Mouse (Mus musculus) c-Kit-negative CD71-positive TER-119-positive erythroid progenitor cells, embryonic 14.5 days (primary cell): ENCODE results near the gene Ssh2.
"Not testable (repeated sequence)": the region's sequence is repeated elsewhere in the genome, so short reads cannot be mapped to it uniquely, and the experiment has no call there.

Experiments
- DNase-seq: peaks from one replicate; pipeline ENCODE4 v3.0.0-alpha.2; 2013; ENCODE audit warnings: low read depth, low spot score

Ssh2 gene

GRCm38 (mm10) chr11:77348142-77348741, 132.2 kb downstream of the Ssh2 start:
- peak; percentile 66 for DNase-seq

- no peak for DNase-seq
Observed at GRCm38 (mm10) chr11:77348985-77349384, 132.9 kb downstream of the Ssh2 start.

DNA sequence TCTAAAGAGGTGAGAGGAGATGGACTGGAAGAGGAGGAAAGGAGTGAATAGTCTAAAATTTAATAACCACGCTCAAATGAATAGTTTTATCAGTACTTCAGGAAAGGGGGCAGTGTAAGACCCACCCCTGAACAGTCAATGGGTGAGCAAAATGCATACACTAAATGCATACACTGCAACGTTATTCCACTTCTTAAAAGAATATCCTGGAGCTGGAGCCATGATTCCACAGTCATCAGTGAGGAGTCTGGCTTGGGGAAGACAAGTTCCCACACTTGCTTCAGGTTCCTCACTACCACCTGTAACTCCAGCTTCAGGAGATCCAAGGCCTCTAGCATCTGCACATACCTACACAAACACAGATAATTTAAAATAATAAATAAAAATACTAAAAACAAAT, 133.6 kb downstream of the Ssh2 start:
- no peak for DNase-seq

DNA sequence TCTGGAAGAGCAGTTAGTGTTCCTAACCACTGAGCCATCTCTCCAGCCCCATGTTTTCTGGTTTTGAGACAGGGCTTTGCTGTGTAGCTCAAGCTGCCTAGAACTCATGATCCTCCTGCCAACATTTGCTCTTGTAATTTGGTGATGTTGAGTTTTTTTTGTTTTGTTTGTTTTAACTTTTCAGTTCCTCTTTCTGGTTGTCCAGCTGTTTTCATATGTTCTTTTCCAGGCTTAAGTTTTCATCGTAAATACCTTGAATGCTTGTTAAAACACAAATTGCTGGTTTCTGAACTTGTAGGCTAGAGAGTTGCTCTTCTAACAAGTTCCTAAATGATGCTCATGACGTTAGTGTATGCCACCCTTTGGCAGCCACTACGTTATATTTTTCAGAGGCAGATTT, 139.0 kb downstream of the Ssh2 start:
- DNase-seq: no peak

GRCm38 (mm10) chr11:77357839-77358238, 141.8 kb downstream of the Ssh2 start:
- no peak for DNase-seq

GRCm38 (mm10) chr11:77363476-77363875, 147.4 kb downstream of the Ssh2 start:
- no peak for DNase-seq

DNA sequence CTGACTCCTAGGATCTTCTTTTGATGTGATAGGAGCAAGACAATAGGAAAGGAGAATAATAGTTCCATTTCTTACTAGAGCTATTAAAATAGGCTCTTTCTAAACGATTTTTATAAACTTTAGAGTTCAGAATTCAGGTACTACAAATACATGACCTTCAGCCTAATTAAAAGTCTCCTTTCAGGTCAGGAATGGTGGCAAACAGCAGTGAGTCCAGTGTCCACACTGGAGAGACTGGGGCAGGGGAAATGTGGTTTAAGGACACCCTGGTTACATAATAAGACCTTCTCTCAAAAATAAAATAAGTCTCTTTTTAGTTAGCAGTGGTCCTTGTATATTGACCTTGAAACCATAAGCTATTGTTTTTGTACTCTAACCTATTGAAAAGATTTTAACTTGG, 148.3 kb downstream of the Ssh2 start:
- no peak for DNase-seq

DNA sequence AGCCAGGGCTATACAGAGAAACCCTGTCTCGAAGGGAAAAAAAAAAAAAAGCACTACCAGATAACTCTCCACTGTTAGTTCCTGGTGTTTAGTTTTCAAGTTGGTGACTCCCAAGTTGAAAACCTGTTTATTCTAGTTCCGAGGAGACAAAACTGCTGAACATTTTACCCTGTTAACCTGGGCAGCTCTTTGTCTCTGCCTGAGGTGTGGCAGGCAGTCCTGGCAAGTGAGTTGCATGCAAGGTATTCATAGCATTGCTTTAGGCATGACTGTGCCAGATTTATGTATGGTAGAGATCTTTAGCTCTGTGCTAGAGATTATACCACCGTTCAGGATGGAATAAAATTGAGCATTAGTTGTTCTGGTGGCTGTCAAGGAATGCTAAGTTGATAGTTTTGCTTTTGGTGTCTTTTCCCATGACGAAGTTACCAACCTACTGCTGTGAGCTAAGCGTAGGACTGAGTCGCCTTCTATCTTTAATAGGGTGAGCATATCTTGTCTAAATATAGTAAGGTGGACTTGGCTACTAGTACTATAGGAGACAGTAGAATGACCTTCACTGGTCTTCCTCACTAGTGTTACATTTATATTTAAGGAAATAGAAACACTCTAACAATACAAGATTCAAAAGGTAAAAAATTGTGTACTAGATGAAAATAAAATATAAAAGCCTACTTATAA, 149.8 kb downstream of the Ssh2 start:
- DNase-seq: no peak

DNA sequence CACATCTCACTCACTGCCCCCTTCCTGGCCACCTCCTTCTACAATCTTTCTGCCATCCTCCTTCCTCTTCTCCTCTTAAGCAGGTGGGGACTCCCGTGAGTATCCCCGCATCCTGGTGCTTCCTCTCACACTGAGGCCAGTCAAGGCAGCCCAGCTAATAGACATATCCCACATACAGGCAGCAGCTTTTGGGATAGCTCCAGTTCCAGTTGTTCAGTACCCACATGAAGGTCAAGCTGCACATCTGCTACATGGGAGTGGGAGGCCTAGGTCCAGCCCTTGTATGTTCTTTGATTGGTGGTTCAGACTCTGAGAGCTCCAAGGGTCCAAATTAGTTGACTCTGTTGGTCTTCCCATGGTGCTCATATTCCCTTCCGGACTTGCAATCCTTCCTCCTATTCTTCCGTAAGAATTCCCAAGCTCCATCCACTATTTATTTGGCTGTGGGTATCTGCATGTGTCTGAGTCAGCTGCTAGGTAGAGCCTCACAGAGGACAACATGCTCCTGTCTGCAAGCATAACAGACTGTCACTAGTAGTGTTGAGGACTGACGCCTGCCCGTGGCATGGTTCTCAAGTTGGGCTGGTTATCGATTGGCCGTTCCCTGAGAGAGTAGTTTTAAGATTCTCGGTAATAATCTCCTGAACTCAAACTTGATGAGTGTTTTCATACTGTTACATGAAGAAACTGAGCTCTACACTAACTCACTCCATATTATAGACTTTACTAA, 151.6 kb downstream of the Ssh2 start:
- no peak for DNase-seq

DNA sequence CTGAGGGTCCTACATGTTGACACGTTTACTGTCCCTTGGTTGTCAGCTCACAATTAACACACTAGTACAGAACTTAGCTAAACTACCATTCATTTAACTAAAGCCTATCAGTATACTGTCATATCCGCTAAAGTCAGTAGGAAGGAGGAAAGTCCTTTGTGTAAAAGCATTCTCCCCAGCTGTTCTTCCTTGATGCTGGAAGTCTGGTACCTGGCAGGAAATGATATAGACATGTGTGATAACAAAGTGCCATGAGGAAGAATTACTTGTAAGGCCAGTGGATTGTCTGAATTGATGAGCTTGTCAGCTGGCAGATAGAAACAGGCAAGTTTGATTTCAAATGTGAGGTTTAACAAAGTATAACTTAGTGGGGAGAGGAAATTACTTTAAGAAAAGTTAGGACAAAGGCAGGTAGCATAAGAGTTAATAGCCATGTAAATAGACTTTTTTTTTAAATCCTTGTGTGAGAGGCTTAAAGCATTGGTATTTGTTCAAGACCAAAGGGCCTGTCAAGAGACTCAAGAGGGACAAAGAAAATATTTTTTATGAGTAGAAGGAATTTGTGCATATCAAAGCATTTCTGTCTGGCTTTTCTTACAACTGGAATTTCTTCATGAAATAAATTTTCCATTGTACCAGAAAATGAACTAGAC, 153.2 kb downstream of the Ssh2 start:
- no peak for DNase-seq

DNA sequence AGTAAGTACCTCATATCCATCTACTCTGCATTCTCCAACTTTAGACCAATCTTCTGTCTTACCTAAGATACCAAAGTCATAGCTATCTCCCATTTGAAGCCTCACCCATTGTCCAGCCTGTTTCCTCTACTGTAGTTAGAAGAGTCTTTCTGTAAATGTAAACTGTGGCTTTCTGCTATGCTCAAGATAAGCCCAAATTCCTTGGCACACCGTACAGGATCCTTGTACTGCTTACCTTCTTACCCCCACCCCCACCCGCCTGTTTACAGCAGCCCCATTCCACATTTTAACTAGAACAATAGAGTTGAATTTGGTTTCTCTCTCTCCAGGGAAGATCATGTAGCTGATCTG, 153.7 kb downstream of the Ssh2 start:
- no peak for DNase-seq

GRCm38 (mm10) chr11:77371088-77371487, 155.0 kb downstream of the Ssh2 start:
- no peak for DNase-seq

DNA sequence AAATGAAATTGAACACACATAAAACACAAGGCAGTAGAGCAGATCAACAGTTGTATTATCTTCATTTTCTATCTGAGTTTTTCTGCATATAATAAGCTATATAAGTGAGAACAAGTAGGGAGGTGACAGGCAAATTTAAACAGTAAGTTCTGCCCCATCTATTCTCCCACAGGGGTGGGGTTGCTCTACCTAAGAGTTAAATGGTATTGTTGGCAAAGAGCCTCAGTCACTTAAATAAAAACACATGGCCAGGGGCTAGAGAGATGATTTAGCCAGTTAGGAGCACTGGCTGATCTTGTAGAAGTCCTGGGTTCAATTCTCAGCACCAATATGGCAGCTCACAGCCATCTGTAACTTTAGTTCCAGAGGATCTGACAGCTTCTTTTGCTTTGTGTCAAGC, 155.6 kb downstream of the Ssh2 start:
- no peak for DNase-seq

DNA sequence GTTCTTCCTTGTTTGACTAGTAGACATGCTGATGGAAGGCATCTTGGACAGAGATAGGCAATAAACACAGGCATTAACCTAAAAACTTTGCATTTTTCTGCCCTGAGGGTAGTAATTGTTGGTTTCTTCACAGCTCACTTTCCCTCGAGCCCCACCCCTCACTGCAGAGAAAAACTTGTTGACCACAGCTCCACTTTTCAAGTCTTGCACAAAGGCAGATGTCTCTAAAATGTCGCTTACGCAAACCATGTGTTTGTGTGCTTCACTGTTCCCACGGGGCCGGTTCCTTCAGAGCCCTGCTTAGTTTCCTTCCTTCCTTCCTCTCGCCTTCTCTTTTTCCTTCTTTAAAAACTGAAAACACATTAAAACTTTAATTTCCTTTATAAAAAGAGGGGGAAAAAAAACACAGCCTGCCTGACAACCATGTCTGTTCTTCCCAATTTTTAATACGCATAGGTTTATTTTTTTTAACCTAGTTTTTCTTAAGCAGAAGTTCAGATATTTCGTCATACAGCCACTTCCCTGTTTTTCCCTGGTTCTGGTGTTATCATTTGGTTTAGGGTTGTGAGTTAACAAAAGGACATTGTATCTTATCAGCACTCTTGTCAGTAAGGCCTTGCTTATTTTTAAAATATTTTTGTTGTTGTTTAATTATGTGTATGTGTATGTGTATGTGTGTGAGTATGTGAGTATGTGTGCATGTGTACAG, 156.3 kb downstream of the Ssh2 start:
- DNase-seq: no peak

GRCm38 (mm10) chr11:77378622-77379021, 162.5 kb downstream of the Ssh2 start:
- DNase-seq: no peak

- no peak for DNase-seq
Observed at GRCm38 (mm10) chr11:77381174-77381573, 165.1 kb downstream of the Ssh2 start.

GRCm38 (mm10) chr11:77384151-77384550, 168.1 kb downstream of the Ssh2 start:
- DNase-seq: no peak

GRCm38 (mm10) chr11:77385706-77386690, 169.9 kb downstream of the Ssh2 start:
- DNase-seq: no peak

DNA sequence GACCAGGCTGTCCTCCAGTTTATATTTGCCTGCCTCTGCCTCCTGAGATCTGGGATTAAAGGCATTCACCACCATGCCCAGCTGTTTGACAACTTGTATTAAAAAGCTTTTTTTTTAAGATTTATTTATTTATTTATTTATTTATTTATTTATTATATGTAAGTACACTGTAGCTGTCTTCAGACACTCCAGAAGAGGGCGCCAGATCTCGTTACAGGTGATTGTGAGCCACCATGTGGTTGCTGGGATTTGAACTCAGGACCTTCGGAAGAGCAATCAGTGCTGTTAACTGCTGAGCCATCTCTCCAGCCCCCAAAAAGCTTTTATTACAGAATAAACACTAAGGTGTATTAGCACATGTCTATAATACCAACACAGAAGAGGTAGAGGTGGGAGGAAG, 172.1 kb downstream of the Ssh2 start:
- DNase-seq: not testable (repeated sequence)

GRCm38 (mm10) chr11:77395539-77395938, 179.5 kb downstream of the Ssh2 start:
- no peak for DNase-seq

GRCm38 (mm10) chr11:77402508-77402907, 186.4 kb downstream of the Ssh2 start:
- DNase-seq: no peak
